Mouse (Mus musculus) hindbrain, embryonic 15.5 days (tissue): ENCODE results near the gene Gpr142. TPM values are rescaled to one million over a fixed set of nuclear protein-coding genes. Genes with fewer than 3 reads are reported as not detected.

Experiments used
- polyA plus RNA-seq: library from polyadenylated mRNA; unstranded; fragments of >200 nt; fragmentation: Nextera tagmentation; extraction: Ambion mirVana; gene quantifications from 2 replicates; pipeline ENCODE4 v1.2.1, GENCODE M21; 2015

Gene Gpr142
- polyA plus RNA-seq, 1 experiment from 2014 or later, result not detected

Other genes with a start within 250 kb of the Gpr142 start
- 747 and 837 TPM in 2 replicates for gene Rpl38, start 130.4 kb upstream of the Gpr142 start, polyA plus RNA-seq
- gene Ttyh2, start 123.5 kb upstream of the Gpr142 start, polyA plus RNA-seq, result 31.6 and 35.1 TPM in 2 replicates
- 2.5 and 3.1 TPM in 2 replicates for gene Dnaic2, start 71.5 kb upstream of the Gpr142 start, polyA plus RNA-seq
- 0.51 and 0.93 TPM in 2 replicates for gene Kif19a, start 33.5 kb upstream of the Gpr142 start, polyA plus RNA-seq
- gene Btbd17, start 3.0 kb upstream of the Gpr142 start, polyA plus RNA-seq, result 26.0 and 26.4 TPM in 2 replicates
- gene Gprc5c, start 52.2 kb downstream of the Gpr142 start, polyA plus RNA-seq, result 8.5 and 11.6 TPM in 2 replicates
- gene Cd300a, start 91.1 kb downstream of the Gpr142 start, polyA plus RNA-seq, result 1.4 and 1.7 TPM in 2 replicates
- gene Cd300lb, start 135.5 kb downstream of the Gpr142 start, polyA plus RNA-seq, result 0.19 and 0.20 TPM in 2 replicates
- gene Cd300c, start 170.2 kb downstream of the Gpr142 start, polyA plus RNA-seq, result not detected in 2 replicates
- gene Cd300ld, start 191.0 kb downstream of the Gpr142 start, polyA plus RNA-seq, result 0.20 TPM in 1 of 2 replicates, not detected in the other
- 1.1 and 2.3 TPM in 2 replicates for gene Cd300c2, start 203.0 kb downstream of the Gpr142 start, polyA plus RNA-seq
- not detected in 2 replicates for gene Cd300ld2, start 217.3 kb downstream of the Gpr142 start, polyA plus RNA-seq
- gene Cd300ld4, start 228.1 kb downstream of the Gpr142 start, polyA plus RNA-seq, result not detected in 2 replicates
- not detected in 2 replicates for gene Cd300ld5, start 238.8 kb downstream of the Gpr142 start, polyA plus RNA-seq
- gene Cd300ld3, start 249.5 kb downstream of the Gpr142 start, polyA plus RNA-seq, result not detected in 2 replicates